Mouse (Mus musculus): ENCODE results near the gene Txlna.

DNA sequence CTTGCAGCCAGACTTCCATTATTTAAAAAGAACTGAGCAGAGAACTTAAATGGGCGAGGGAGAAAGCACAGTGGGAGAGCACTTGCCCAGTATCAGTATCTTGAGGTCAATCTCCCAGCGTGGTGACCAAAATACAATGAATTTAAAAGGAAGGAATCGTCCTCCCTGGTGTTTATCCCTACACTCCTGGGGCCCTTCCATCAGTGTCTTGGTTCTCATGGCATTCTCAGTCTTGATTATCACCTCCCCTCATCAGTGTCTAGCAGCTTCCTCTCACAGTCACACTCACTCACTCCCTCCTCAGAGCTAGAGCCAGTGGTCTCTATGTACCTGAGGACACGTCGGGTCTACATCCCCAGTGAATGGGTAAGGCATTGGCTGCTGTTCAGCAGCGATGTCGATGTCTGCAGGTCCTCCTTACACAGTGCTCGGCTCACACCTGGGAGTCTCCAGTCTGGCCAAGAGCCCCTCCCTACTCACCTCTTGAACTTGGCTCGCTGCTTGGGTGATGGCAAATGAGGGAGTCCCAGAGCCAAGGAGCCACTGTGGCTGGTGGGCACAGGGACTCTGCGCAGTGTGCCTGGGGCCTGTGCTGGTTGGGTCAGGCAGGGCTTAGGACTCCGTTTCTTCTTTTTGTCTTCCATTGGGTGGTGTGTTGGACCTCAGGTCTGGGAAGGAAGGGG lies 18.6 kb downstream of the Txlna start:
- TF ChIP-seq CTCF (conservative IDR thresholded peaks at IDR 0.05; ENCODE audit: insufficient read depth, insufficient read length, low read depth, low read length) = no peak
- TF ChIP-seq POLR2A (IDR thresholded peaks at IDR 0.05; ENCODE audit: low read depth, low read length) = no peak
